Mouse (Mus musculus): ENCODE data around the gene Ly6g6d. TPM values are rescaled to one million over a fixed set of nuclear protein-coding genes. Genes with fewer than 3 reads are reported as not detected.

The Ly6g6d gene
- total RNA-seq, 2 experiments from 2014 or later = 0.63 to 1.5 TPM

- intact Hi-C loops (cut with DNase I) = no loop called here
- no peak for DNase-seq (ENCODE audit: low spot score in 2 of 2)
Measured at GRCm38 (mm10) chr17:35076507-35077176, 1.2 kb downstream of the Ly6g6d start, which contains the start of gene Ly6g6e. Ly6g6e (plus strand) TSS chr17:35076902.

GRCm38 (mm10) chr17:35074097-35074496, 3.8 kb downstream of the Ly6g6d start:
- intact Hi-C loops (cut with DNase I) = no loop called here
- DNase-seq (ENCODE audit: low spot score in 2 of 2) = no peak

GRCm38 (mm10) chr17:35071454-35071853, 6.4 kb downstream of the Ly6g6d start:
- intact Hi-C loops (cut with DNase I) = no loop called here
- DNase-seq (ENCODE audit: low spot score in 2 of 2) = no peak

GRCm38 (mm10) chr17:35070556-35071229, 7.2 kb downstream of the Ly6g6d start:
- intact Hi-C loops (cut with DNase I) = no loop called here
- DNase-seq (ENCODE audit: low spot score in 2 of 2) = no peak

GRCm38 (mm10) chr17:35068213-35068914, 9.5 kb downstream of the Ly6g6d start:
- intact Hi-C loops (cut with DNase I) = no loop called here
- DNase-seq (ENCODE audit: low spot score in 2 of 2) = no peak

- intact Hi-C loops (cut with DNase I) = no loop called here
- DNase-seq (ENCODE audit: low spot score in 2 of 2) = no peak
Measured at GRCm38 (mm10) chr17:35066084-35066483, 11.8 kb downstream of the Ly6g6d start, which contains the start of gene Mpig6b. Mpig6b (minus strand) TSS chr17:35066184.

GRCm38 (mm10) chr17:35064951-35065947, 12.6 kb downstream of the Ly6g6d start, which contains the start of gene Ly6g6c:
Ly6g6c (plus strand) TSS chr17:35065388.
- intact Hi-C loops (cut with DNase I) = no loop called here
- no peak for DNase-seq (ENCODE audit: low spot score in 2 of 2)

GRCm38 (mm10) chr17:35064378-35064877, 13.4 kb downstream of the Ly6g6d start:
- no peak for DNase-seq (ENCODE audit: low spot score in 2 of 2)
- intact Hi-C loops (cut with DNase I) = no loop called here

GRCm38 (mm10) chr17:35063466-35063865, 14.4 kb downstream of the Ly6g6d start:
- no peak for DNase-seq (ENCODE audit: low spot score in 2 of 2)
- intact Hi-C loops (cut with DNase I) = no loop called here

- DNase-seq (ENCODE audit: low spot score in 2 of 2) = no peak
- intact Hi-C loops (cut with DNase I) = no loop called here
Measured at GRCm38 (mm10) chr17:35061299-35061698, 16.6 kb downstream of the Ly6g6d start.

- DNase-seq (ENCODE audit: low spot score in 2 of 2) = no peak
- intact Hi-C loops (cut with DNase I) = no loop called here
Measured at GRCm38 (mm10) chr17:35060737-35061297, 17.0 kb downstream of the Ly6g6d start.

- intact Hi-C loops (cut with DNase I) = no loop called here
- DNase-seq (ENCODE audit: low spot score in 2 of 2) = no peak
Measured at GRCm38 (mm10) chr17:35060071-35060470, 17.8 kb downstream of the Ly6g6d start.

GRCm38 (mm10) chr17:35058911-35059892, 18.7 kb downstream of the Ly6g6d start, which contains the start of gene Ddah2:
Ddah2 (plus strand) TSS chr17:35059035.
- intact Hi-C loops (cut with DNase I) = loop anchor here (2.0 kb wide), 1 partner anchor 38 kb away; no protein-coding TSS in a partner anchor

GRCm38 (mm10) chr17:35058316-35058715, 19.5 kb downstream of the Ly6g6d start:
- DNase-seq (ENCODE audit: low spot score in 2 of 2) = no peak
- intact Hi-C loops (cut with DNase I) = loop anchor here (2.0 kb wide), 1 partner anchor 38 kb away; no protein-coding TSS in a partner anchor

More at GRCm38 (mm10) chr17:35058911-35059892, 18.7 kb downstream of the Ly6g6d start, which contains the start of gene Ddah2:
- DNase-seq (ENCODE audit: low spot score in 2 of 2) = peak; percentile 55 to 62

- DNase-seq (ENCODE audit: low spot score in 2 of 2) = no peak
- intact Hi-C loops (cut with DNase I) = no loop called here
Measured at GRCm38 (mm10) chr17:35057090-35057489, 20.8 kb downstream of the Ly6g6d start.

- DNase-seq (ENCODE audit: low spot score in 2 of 2) = no peak
- intact Hi-C loops (cut with DNase I) = no loop called here
Measured at GRCm38 (mm10) chr17:35055691-35056495, 22.0 kb downstream of the Ly6g6d start.
